Mouse (Mus musculus): ENCODE results near the gene Prmt6. TPM values are rescaled to one million over a fixed set of nuclear protein-coding genes. Genes with fewer than 3 reads are reported as not detected.

Prmt6 gene
- 25.7 and 27.1 TPM in 2 replicates for polyA plus RNA-seq (2015; fragmentation: Nextera tagmentation; extraction: Ambion mirVana)

DNA sequence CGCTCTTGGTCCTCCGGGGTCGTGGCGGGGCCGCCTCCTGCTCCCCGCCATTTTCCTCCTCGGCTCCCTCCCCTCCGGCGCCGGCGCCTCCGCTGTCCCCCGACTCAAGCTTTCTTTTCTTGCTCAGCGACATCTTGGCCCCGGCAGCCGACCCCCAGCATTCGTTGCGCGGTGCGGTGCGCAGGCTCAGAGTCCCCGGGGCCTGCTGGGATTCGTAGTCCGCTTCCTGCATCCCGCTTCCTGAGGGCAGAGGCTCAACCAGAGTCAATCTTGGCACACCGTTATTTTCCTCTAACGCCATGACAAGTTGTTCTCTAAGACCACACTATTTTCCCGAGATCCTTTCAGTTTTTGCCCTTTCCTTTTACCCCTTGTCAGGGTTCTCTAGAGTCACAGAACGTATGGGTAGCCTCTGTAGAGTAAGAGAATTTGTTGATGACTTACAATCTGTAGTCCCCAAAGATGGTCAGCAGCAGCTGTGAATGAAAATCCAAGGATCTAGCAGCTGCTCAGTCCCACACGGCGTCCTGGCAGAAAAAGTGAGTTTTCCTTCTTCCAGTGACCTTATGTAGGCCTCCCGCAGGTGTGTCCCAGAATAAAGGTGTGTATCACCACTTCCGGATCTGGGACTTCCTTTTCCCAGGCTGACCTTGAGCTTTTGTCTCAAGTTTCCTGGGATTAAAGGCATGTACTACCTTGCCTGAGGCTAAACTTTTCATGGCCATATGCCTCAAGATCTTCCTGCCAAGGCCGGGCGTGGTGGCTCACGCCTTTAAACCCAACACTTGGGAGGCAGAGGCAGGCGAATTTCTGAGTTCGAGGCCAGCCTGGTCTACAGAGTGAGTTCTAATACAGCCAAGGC is at the start of gene Prmt6:
Gene Prmt6, minus strand, starts transcription at position 160 of the 862 bp plus-strand sequence.
- H3K27ac ChIP-seq, result peak within 1 kb of the TSS; percentile 98
- no peaks in the 10 kb centered on the region for H3K9me3 ChIP-seq
- peak within 1 kb of the TSS; percentile 98 for H3K9ac ChIP-seq
- no peaks in the 10 kb centered on the region for H3K27me3 ChIP-seq
- 20% methylated on average over 38 of the region's 38 CpGs for WGBS
- peak; percentile 95 for ATAC-seq (ENCODE audit: low FRiP score)
- peak within 1 kb of the TSS; percentile 93 for H3K4me3 ChIP-seq
- H3K4me1 ChIP-seq (replicated peaks), result peaks cover 21% of the 10 kb centered on the region
- peak within 1 kb of the TSS; percentile 75 for H3K4me2 ChIP-seq
- H3K36me3 ChIP-seq, result peaks cover 17% of the 10 kb centered on the region

DNA sequence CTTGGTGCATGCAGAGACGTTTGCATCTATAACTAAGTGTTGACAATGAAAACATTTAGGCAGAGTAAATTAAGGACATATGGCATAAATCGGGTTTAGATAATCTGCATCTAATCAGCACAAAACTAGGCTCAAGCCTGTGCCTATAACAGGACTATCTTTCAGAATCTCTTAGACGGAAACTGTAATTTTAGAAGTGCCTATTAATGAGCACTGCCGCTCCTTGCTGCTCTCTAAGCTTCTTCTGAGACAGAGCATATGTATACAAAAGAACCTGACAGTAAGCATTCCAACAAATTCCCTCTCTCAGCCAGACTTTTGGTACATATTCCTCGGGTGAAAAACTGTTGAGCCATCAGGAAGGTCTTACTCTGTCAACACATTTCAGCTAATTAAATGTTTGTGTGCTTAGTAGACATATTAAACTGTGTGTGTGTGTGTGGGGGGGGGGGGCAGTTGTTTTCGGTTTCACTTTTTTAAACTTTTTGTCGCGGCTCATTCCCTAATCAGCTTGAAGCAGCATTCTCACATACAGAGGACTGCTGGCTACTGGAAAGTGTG is 39.8 kb upstream of the Prmt6 start:
- no peak for ATAC-seq (ENCODE audit: low FRiP score)
- no peak overlapping the region for H3K9ac ChIP-seq
- no peaks in the 10 kb centered on the region for H3K4me1 ChIP-seq (replicated peaks)
- H3K27me3 ChIP-seq, result no peaks in the 10 kb centered on the region
- H3K9me3 ChIP-seq, result no peaks in the 10 kb centered on the region
- no peak overlapping the region for H3K4me2 ChIP-seq
- 84% methylated on average over 8 of the region's 8 CpGs for WGBS
- no peak overlapping the region for H3K27ac ChIP-seq
- H3K36me3 ChIP-seq, result no peaks in the 10 kb centered on the region
- H3K4me3 ChIP-seq, result no peak overlapping the region

DNA sequence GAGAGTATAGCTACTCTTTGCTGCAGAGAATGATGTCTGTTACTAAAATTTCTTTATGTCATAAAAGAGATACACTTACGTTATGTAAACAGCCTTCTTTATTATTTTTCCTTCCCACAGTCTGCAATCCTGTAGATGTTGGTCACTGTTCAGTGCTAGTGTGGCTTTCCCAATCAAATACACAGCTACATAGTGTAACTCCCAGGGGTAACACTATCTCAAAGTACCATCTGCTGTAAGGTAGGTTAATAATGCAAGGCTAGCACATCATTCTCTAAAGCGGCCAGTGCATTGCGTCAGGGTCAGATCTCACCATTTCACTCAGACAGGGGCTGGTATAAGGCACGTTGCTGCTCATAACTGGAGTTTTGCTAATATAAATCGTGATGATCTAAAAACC is 31.9 kb upstream of the Prmt6 start:
- no peaks in the 10 kb centered on the region for H3K4me1 ChIP-seq (replicated peaks)
- WGBS, result 71% methylated on average over 5 of the region's 5 CpGs
- H3K27ac ChIP-seq, result no peak overlapping the region
- no peaks in the 10 kb centered on the region for H3K9me3 ChIP-seq
- H3K36me3 ChIP-seq, result no peaks in the 10 kb centered on the region
- H3K4me2 ChIP-seq, result no peak overlapping the region
- no peak for ATAC-seq (ENCODE audit: low FRiP score)
- no peak overlapping the region for H3K9ac ChIP-seq
- H3K4me3 ChIP-seq, result no peak overlapping the region
- no peaks in the 10 kb centered on the region for H3K27me3 ChIP-seq

DNA sequence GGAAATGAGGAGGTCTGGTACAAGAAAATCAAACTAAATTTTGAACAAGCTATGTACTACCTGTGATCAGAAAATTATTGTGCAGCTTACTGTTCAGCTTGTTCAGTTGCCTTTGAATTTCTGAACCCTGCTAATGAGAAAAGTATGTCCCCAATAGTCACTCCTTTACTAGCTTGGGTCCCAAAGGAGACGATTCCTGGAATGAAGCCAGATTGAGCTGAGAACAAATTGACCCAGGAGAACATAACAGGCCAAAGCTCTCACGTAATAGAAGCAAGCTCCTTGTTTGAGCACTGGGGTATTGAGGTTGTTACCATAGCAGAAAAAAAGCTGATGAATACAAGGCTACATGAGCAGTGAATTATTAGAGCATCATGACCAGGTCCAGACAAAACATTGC is 17.0 kb upstream of the Prmt6 start:
- Histone ChIP-seq H3K27ac (no peak overlapping the region), H3K27me3 (no peaks in the 10 kb centered on the region), H3K9ac (no peak overlapping the region), H3K4me3 (no peak overlapping the region), H3K4me1 (replicated peaks) (no peaks in the 10 kb centered on the region), H3K36me3 (no peaks in the 10 kb centered on the region), H3K4me2 (no peak overlapping the region), H3K9me3 (no peaks in the 10 kb centered on the region)
- WGBS, result 60% methylated on average over 2 of the region's 2 CpGs
- ATAC-seq (ENCODE audit: low FRiP score), result no peak

DNA sequence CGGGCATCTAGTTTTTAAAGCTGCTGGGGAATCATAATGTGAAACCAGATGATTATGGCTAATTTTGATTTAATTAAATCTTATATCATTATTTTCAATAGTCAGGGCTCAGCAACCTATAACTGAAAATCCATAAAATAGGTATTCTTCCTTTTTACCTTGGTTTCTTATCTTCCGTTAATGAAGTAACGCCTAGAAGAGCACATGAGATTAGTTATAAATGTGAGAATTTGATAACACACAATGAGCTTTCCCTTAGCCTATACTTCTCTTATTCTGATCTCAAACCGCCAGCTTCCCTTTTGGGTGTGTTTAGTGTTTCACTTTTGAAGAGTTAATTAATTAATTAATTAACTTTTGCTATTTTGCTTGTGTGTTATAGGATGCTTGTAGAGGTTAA is 2.3 kb upstream of the Prmt6 start:
- no peaks in the 10 kb centered on the region for H3K9me3 ChIP-seq
- WGBS, result 92% methylated on average over 4 of the region's 4 CpGs
- no peak overlapping the region for H3K27ac ChIP-seq
- H3K4me1 ChIP-seq (replicated peaks), result peaks cover 14% of the 10 kb centered on the region
- H3K4me2 ChIP-seq, result no peak overlapping the region
- H3K27me3 ChIP-seq, result no peaks in the 10 kb centered on the region
- H3K36me3 ChIP-seq, result no peaks in the 10 kb centered on the region
- no peak overlapping the region for H3K9ac ChIP-seq
- ATAC-seq (ENCODE audit: low FRiP score), result no peak
- no peak overlapping the region for H3K4me3 ChIP-seq

DNA sequence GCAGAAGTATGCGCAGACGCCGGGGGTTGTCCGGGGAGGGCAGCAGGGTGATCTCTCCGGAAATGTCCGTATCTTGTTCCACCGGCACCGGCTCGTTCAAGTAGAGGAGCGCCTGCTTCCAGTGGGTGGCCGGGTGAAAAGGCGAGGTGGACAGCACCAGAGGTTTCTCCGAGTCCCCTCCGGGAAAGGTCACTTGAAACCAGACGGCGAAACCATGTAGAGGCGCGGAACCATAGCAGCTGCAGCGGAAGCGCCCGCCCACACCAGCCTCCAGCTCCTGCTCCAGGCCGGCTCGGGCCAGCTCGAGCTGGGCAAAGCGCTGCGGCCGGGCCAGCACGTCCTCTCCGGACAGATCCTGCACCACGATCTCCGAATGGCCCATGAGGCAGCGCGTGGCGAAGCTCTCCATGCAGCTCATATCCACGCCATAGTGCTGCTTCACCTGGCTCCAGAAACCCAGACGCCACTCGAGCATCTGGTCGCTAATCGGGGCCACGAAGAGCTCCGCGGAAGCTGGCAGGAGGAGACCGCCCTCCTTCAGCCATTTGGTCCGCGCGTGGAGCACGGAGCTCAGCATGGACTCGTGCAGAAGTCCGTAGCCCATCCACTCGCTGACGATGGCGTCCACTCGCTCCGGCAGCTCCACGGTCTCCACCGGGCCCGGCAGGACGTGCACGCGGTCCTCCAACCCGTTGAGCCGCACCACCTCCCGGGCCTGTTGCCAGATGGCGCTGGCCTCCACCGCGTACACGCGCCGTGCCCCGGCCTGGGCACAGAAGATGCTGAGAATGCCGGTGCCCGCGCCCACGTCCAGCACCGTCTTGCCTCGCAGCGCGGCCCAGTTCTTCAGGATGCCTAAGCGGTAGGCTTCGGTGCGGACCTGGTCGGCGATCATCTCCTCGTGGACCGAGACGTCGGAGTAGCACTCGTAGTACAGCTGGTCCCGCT is 633 bp downstream of the Prmt6 start:
- Histone ChIP-seq H3K36me3 (peaks cover 21% of the 10 kb centered on the region), H3K27me3 (no peaks in the 10 kb centered on the region), H3K4me2 (peak overlapping the region; percentile 75), H3K27ac (peak overlapping the region; percentile 98), H3K4me3 (peak overlapping the region; percentile 93), H3K9ac (peak overlapping the region; percentile 98), H3K4me1 (replicated peaks) (peaks cover 21% of the 10 kb centered on the region), H3K9me3 (no peaks in the 10 kb centered on the region)
- peak; percentile 91 for ATAC-seq (ENCODE audit: low FRiP score)
- WGBS, result under 1% methylated on average over 89 of the region's 89 CpGs

DNA sequence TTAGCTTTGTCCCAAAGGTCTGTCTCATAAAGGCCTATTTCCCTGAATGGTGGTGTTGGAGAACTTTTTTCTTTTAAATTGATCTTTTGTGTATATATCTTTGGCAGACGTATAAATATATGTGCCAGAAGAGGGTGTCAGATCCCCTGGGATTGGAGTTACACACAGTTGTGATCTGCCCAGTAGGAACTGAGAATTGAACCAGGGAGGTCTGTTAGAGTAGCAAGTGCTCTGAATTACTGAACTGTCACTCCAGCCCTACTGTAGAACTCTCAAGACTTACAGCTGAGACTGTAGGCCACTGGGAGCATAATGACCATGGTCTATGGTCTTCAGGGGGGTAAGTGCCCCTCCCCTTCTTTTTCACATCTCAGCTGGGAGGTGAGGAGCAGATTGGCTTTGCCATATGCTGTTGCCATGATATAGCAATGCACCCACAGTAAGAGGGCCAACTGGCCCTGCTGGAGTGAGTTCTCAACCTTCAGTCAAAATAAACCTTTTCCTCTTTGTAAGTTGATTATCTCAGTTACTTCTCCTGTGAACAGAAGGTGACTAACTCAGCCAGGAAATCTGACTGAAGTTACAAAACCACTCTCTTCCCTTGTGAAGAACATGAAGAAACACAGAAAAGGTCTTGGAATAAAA is 13.9 kb downstream of the Prmt6 start:
- no peak overlapping the region for H3K4me2 ChIP-seq
- no peak overlapping the region for H3K4me3 ChIP-seq
- ATAC-seq (ENCODE audit: low FRiP score), result no peak
- H3K4me1 ChIP-seq (replicated peaks), result no peaks in the 10 kb centered on the region
- no peaks in the 10 kb centered on the region for H3K27me3 ChIP-seq
- H3K9me3 ChIP-seq, result no peaks in the 10 kb centered on the region
- H3K27ac ChIP-seq, result no peak overlapping the region
- no peak overlapping the region for H3K9ac ChIP-seq
- H3K36me3 ChIP-seq, result no peaks in the 10 kb centered on the region
- 74% methylated on average over 1 of the region's 1 CpGs for WGBS

Other genes with a start within 250 kb of the Prmt6 start
- 19.7 and 25.5 TPM in 2 replicates for gene Ntng1, start 107.0 kb downstream of the Prmt6 start, polyA plus RNA-seq (2015; fragmentation: Nextera tagmentation; extraction: Ambion mirVana)

Data from hindbrain, embryonic 13.5 days (tissue).